Mouse (Mus musculus) CH12F3 (cell line): ENCODE measurements around the gene Krt18.
"Not testable (repeated sequence)": the region's sequence is repeated elsewhere in the genome, so short reads cannot be mapped to it uniquely, and the experiment has no call there.

ENCODE experiments used
- in situ Hi-C: fragments of 300-500 bp; cut with MboI; formaldehyde crosslinking; loops from 2 replicates; pipeline ENCODE4 v1.14.3; 2020; ENCODE audit warnings: low sequenced_read_pairs

Krt18 gene

GRCm38 (mm10) chr15:102028040-102028439 is at the start of gene Krt18:
TSS of gene Krt18 (plus strand) at chr15:102028180.
- in situ Hi-C loops = no loop called here

GRCm38 (mm10) chr15:101980849-101981248 is 47.1 kb upstream of the Krt18 start:
- in situ Hi-C loops = loop anchor here (5.0 kb wide), 2 partner anchors 209 to 459 kb away; no protein-coding TSS in a partner anchor

GRCm38 (mm10) chr15:101983315-101983948 is 44.5 kb upstream of the Krt18 start:
- in situ Hi-C loops = loop anchor here (5.0 kb wide), 2 partner anchors 211 to 461 kb away; no protein-coding TSS in a partner anchor

GRCm38 (mm10) chr15:101983949-101984601 is 43.9 kb upstream of the Krt18 start:
- in situ Hi-C loops = loop anchor here (5.0 kb wide), 2 partner anchors 212 to 462 kb away; no protein-coding TSS in a partner anchor

GRCm38 (mm10) chr15:101984746-101985145 is 43.2 kb upstream of the Krt18 start:
- in situ Hi-C loops = loop anchor here (5.0 kb wide), 2 partner anchors 212 to 462 kb away; no protein-coding TSS in a partner anchor

- in situ Hi-C loops = no loop called here
These were observed 39.9 kb upstream of the Krt18 start for GRCm38 (mm10) chr15:101988119-101988518.

- in situ Hi-C loops = no loop called here
These were observed 39.3 kb upstream of the Krt18 start for GRCm38 (mm10) chr15:101988714-101989113.

GRCm38 (mm10) chr15:101990946-101991345 is 37.0 kb upstream of the Krt18 start:
- in situ Hi-C loops = loop anchor here (5.0 kb wide), 1 partner anchor 71 kb away; no protein-coding TSS in a partner anchor

- in situ Hi-C loops = loop anchor here (5.0 kb wide), 1 partner anchor 68 kb away; no protein-coding TSS in a partner anchor
These were observed 33.6 kb upstream of the Krt18 start for GRCm38 (mm10) chr15:101994365-101994764.

- in situ Hi-C loops = no loop called here
These were observed 32.3 kb upstream of the Krt18 start for GRCm38 (mm10) chr15:101995484-101996236.

GRCm38 (mm10) chr15:101996450-101997078 is 31.4 kb upstream of the Krt18 start:
- in situ Hi-C loops = not testable (repeated sequence)

GRCm38 (mm10) chr15:101999156-101999555 is 28.8 kb upstream of the Krt18 start:
- in situ Hi-C loops = no loop called here

- in situ Hi-C loops = no loop called here
These were observed 28.2 kb upstream of the Krt18 start for GRCm38 (mm10) chr15:101999676-102000335.

- in situ Hi-C loops = no loop called here
These were observed 25.1 kb upstream of the Krt18 start for GRCm38 (mm10) chr15:102002646-102003488.

- in situ Hi-C loops = no loop called here
These were observed 24.5 kb upstream of the Krt18 start for GRCm38 (mm10) chr15:102003516-102003915.

GRCm38 (mm10) chr15:102004189-102004588 is 23.8 kb upstream of the Krt18 start, which contains the start of gene Krt8:
TSS of gene Krt8 (minus strand) at chr15:102004482.
- in situ Hi-C loops = no loop called here

- in situ Hi-C loops = no loop called here
These were observed 22.7 kb upstream of the Krt18 start for GRCm38 (mm10) chr15:102005290-102005689.

- in situ Hi-C loops = no loop called here
These were observed 21.7 kb upstream of the Krt18 start for GRCm38 (mm10) chr15:102006317-102006716.
